In the genomic region with DNA sequence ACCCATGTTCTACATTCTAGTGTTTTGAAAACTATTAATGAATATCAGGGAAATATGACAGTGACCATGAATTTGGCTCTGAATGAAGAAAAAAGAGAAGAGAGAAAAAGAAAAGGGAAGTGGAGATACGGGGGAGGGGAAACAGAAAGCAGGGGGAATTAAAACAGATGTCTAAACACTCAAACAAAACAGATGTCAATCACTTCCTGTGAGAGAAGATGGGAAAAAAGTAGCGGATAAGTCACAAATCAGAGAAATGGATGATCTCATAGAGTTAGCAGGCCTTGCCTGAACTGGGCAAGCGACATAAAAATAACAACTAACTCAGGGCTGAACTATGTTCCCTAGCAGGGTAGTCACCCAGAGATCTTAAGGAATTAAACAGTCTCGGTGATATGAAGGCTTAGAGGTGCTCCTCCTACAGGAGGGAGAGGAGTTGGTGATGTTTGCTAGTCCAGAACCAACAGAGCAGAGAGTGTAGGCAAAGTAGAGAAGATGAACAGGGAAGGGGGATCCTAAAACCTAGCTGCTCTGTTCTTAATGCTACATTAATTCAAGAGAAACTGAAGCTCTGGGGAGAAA, we compare ENCODE assay signal across 26 mouse cellular contexts.
A peak's percentile ranks its signal among the peaks of the same experiment; 100 is the strongest.
DNase-seq lines count a peak whose midpoint lies in the region; TF ChIP-seq lines count a peak whose summit lies in the region.
"Had no signal": no experiment of that assay in that cellular context is flagged by ENCODE, and none has a peak within 500 bp of the region (broad histone marks: within the 10 kb centered on the region; RNA-seq: fewer than 3 reads in every experiment).

No protein-coding gene starts in this region.

- no peaks in the 10 kb centered on the region; the same call in 1 of the 2 replicates for H3K4me1 ChIP-seq in heart, adult 2 months (ENCODE audit: control insufficient read depth, insufficient read depth, low read length)
- H3K4me1 ChIP-seq in embryonic fibroblast, embryonic 13.5 days (ENCODE audit: control insufficient read depth, insufficient read depth, low read length): peaks cover 3% of the 10 kb centered on the region; the same call in 1 of the 2 replicates
- H3K4me1 ChIP-seq: embryonic facial prominence, embryonic 12.5 days; forebrain, embryonic 10.5 days; forebrain, embryonic 15.5 days; hindbrain, embryonic 13.5 days; limb, embryonic 12.5 days; lung, embryonic 15.5 days; midbrain, embryonic 15.5 days had no signal

- no peaks in the 10 kb centered on the region for H3K36me3 ChIP-seq in heart, adult 2 months (ENCODE audit: control insufficient read depth, insufficient read depth, low read length)
- H3K36me3 ChIP-seq in splenic B cell, adult 2 months (ENCODE audit: control insufficient read depth, insufficient read depth, low read length, poor library complexity, severe bottlenecking): no peaks in the 10 kb centered on the region
- H3K36me3 ChIP-seq: embryonic facial prominence, embryonic 12.5 days; forebrain, embryonic 10.5 days; forebrain, embryonic 15.5 days; hindbrain, embryonic 13.5 days; limb, embryonic 12.5 days; lung, embryonic 15.5 days; midbrain, embryonic 15.5 days had no signal

- no peak for TF ChIP-seq EP300 in heart, adult 2 months (IDR thresholded peaks at IDR 0.05; ENCODE audit: insufficient read depth, low read depth, low read length)

- no peaks in the 10 kb centered on the region for H3K27me3 ChIP-seq in heart, adult 2 months (ENCODE audit: control insufficient read depth, insufficient read depth, low read length)
- no peaks in the 10 kb centered on the region for H3K27me3 ChIP-seq in splenic B cell, adult 2 months (ENCODE audit: control insufficient read depth, insufficient read depth, low read length, poor library complexity, severe bottlenecking)
- H3K27me3 ChIP-seq: embryonic facial prominence, embryonic 12.5 days; forebrain, embryonic 15.5 days; hindbrain, embryonic 13.5 days; limb, embryonic 12.5 days; lung, embryonic 15.5 days; midbrain, embryonic 15.5 days had no signal

- no peak overlapping the region for H3K4me3 ChIP-seq in heart, adult 2 months
- H3K4me3 ChIP-seq in layer of hippocampus, adult 2 months: no peak overlapping the region
- no peak overlapping the region for H3K4me3 ChIP-seq in embryonic fibroblast, embryonic 13.5 days (ENCODE audit: insufficient read depth, low read length)
- H3K4me3 ChIP-seq: embryonic facial prominence, embryonic 12.5 days; forebrain, embryonic 10.5 days; forebrain, embryonic 15.5 days; hindbrain, embryonic 13.5 days; left cerebral cortex, adult 2 months; limb, embryonic 12.5 days; lung, embryonic 15.5 days; midbrain, embryonic 15.5 days had no signal

- TF ChIP-seq CTCF in heart, adult 2 months (IDR thresholded peaks at IDR 0.05): 0 out of 2 replicates have a peak, but pooled peaks have one; percentile 9
- peak; percentile 20 for TF ChIP-seq CTCF in layer of hippocampus, adult 2 months (conservative IDR thresholded peaks at IDR 0.05)
- no peak for TF ChIP-seq CTCF in embryonic fibroblast, embryonic 13.5 days (IDR thresholded peaks at IDR 0.05; ENCODE audit: borderline replicate concordance, insufficient read depth, low read length)

- no peak overlapping the region for H3K9ac ChIP-seq in heart, adult 2 months (ENCODE audit: low read depth, low read length)
- H3K9ac ChIP-seq: embryonic facial prominence, embryonic 12.5 days; forebrain, embryonic 15.5 days; hindbrain, embryonic 13.5 days; limb, embryonic 12.5 days; lung, embryonic 15.5 days; midbrain, embryonic 15.5 days had no signal

- intact Hi-C loops in heart, adult 2 months (cut with DNase I): no loop called here

- TF ChIP-seq POLR2A in heart, adult 2 months (IDR thresholded peaks at IDR 0.05; ENCODE audit: insufficient read depth, low read depth, low read length): no peak
- TF ChIP-seq POLR2A in embryonic fibroblast, embryonic 13.5 days (IDR thresholded peaks at IDR 0.05; ENCODE audit: low read depth, low read length): no peak

- 29% methylated on average over 4 of the region's 4 CpGs for WGBS in heart, adult 2 months

- H3K79me2 ChIP-seq in heart, adult 2 months (replicated peaks; ENCODE audit: control insufficient read depth, insufficient read depth, low read length): no peaks in the 10 kb centered on the region

- no peak overlapping the region for H3K27ac ChIP-seq in heart, adult 2 months
- no peak overlapping the region for H3K27ac ChIP-seq in layer of hippocampus, adult 2 months
- H3K27ac ChIP-seq in embryonic fibroblast, embryonic 13.5 days (ENCODE audit: insufficient read depth, low read length): peak overlapping the region; percentile 34; the same call in 1 of the 2 replicates
- H3K27ac ChIP-seq: embryonic facial prominence, embryonic 12.5 days; forebrain, embryonic 10.5 days; forebrain, embryonic 15.5 days; hindbrain, embryonic 13.5 days; left cerebral cortex, adult 2 months; limb, embryonic 12.5 days; lung, embryonic 15.5 days; midbrain, embryonic 15.5 days had no signal

- no peak for DNase-seq in heart, adult 2 months
- DNase-seq in heart, postnatal 4 days: no peak
- no peak for DNase-seq in layer of hippocampus, adult 2 months (ENCODE audit: low spot score in 2 of 2)
- DNase-seq in layer of hippocampus, postnatal 14 days (ENCODE audit: low spot score in 2 of 2): no peak
- DNase-seq in splenic B cell, adult 2 months (ENCODE audit: low read depth, low spot score): peak; percentile 16
- no peak for DNase-seq in ovary, postnatal 36 days (ENCODE audit: low spot score)
- no peak for DNase-seq in embryo, embryonic 9.5 days (ENCODE audit: extremely low spot score)
- DNase-seq: adrenal gland, postnatal 36 days; cerebellum, adult 8-10 months; cerebellum, postnatal 25 days; gastrocnemius, postnatal 10 days; heart, postnatal 36 days; kidney, adult 11 months; kidney, postnatal 14 days; lung, postnatal 4 days; thymus, adult 18-20 months; thymus, postnatal 25 days had no signal
